Mouse (Mus musculus) G1E (cell line): ENCODE measurements around the gene B4galt2. TPM values are rescaled to one million over a fixed set of nuclear protein-coding genes. Genes with fewer than 3 reads are reported as not detected.

Experiments
- ATAC-seq: 2 replicates; pipeline ENCODE4 v1.8.0; 2016; ENCODE audit warnings: mild to moderate bottlenecking; ENCODE audit not compliant: insufficient number of reproducible peaks, poor library complexity, low FRiP score, severe bottlenecking; ENCODE audit errors: extremely low read depth
- DNase-seq: peaks from one replicate; pipeline ENCODE4 v3.0.0; 2012; ENCODE audit warnings: low spot score
- H3K27me3 ChIP-seq: 2 replicates; pipeline ENCODE4 v1.6.1; 2012; ENCODE audit warnings: mild to moderate bottlenecking, low read length, inconsistent platforms; ENCODE audit not compliant: insufficient read depth
- H3K36me3 ChIP-seq: replicated peaks from 2 replicates; pipeline ENCODE3; 2012; ENCODE audit warnings: mild to moderate bottlenecking, inconsistent platforms
- H3K4me1 ChIP-seq: 2 replicates; pipeline ENCODE4 v1.6.1; 2012; ENCODE audit warnings: low read depth, low read length, inconsistent platforms, mixed read lengths; ENCODE audit not compliant: insufficient read depth
- H3K4me3 ChIP-seq: 2 replicates; pipeline ENCODE4 v1.5.1; 2012; ENCODE audit warnings: low read depth, mild to moderate bottlenecking, inconsistent platforms, low read length, moderate library complexity, mixed read lengths
- H3K9me3 ChIP-seq: replicated peaks from 2 replicates; pipeline ENCODE4 v1.6.1; 2012; ENCODE audit warnings: inconsistent platforms
- CTCF ChIP-seq: IDR thresholded peaks from 2 replicates; pipeline ENCODE4 v1.5.1; 2012; ENCODE audit warnings: low read depth, low read length, inconsistent platforms, mixed read lengths
- GATA1 ChIP-seq: IDR thresholded peaks from 2 replicates; pipeline ENCODE4 v1.6.1; 2012; ENCODE audit warnings: borderline replicate concordance, low read length, inconsistent platforms, mixed read lengths
- GATA2 ChIP-seq: IDR thresholded peaks from 2 replicates; pipeline ENCODE4 v1.6.1; 2012; ENCODE audit warnings: low read depth, low read length, inconsistent platforms, borderline replicate concordance
- POLR2AphosphoS5 ChIP-seq: IDR thresholded peaks from 2 replicates; pipeline ENCODE4 v1.6.1; 2012; ENCODE audit warnings: low read depth, low read length, inconsistent platforms; ENCODE audit not compliant: insufficient replicate concordance
- TAL1 ChIP-seq: conservative IDR thresholded peaks from 2 replicates; pipeline ENCODE4 v1.6.1; 2012; ENCODE audit warnings: low read depth, low read length, inconsistent platforms, mixed read lengths
- polyA plus RNA-seq: library from polyadenylated mRNA; stranded (reverse); fragments of >175 nt; gene quantifications from 2 replicates; pipeline ENCODE4 v1.2.3, GENCODE M21; 2012
- total RNA-seq, 2 experiments: library from RNA; stranded (forward) in 1 of 2; stranded (reverse) in 1 of 2; fragments of 200-1000 nt in 1 of 2; fragments of >200 nt in 1 of 2; fragmentation: Nextera tagmentation in 1 of 2; gene quantifications; 2 replicates each; pipeline ENCODE4 v1.2.3; 2014 to 2017

B4galt2 gene
- total and polyA plus RNA-seq, 3 experiments, result 0.11 to 0.33 TPM; not detected in 1

DNA sequence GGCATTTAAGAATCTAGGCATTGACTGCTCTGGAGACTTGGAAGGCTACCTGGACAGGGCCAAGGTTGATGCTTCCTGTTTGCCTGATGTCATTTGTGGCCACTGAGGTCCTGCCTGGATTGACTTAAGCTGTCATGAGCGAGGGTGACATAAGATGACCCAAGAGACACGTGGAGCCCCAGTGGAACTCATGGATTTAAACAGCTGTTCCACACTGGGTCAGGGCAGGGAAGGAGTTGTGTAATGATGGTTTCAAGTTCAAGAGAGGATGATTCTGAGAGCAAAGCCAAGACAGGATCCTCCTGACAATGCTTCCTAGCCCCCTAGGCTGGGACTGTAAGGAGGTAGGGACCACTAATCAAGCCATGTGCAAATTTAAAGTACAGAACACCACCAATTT is 51.8 kb downstream of the B4galt2 start:
- Histone ChIP-seq H3K4me1 (peaks cover 77% of the 10 kb centered on the region), H3K4me3 (peak overlapping the region; percentile 62; the same call in 1 of the 2 replicates), H3K36me3 (no peaks in the 10 kb centered on the region), H3K9me3 (no peaks in the 10 kb centered on the region), H3K27me3 (peaks cover 34% of the 10 kb centered on the region)
- DNase-seq (no peak), ATAC-seq (no peak)
- TF ChIP-seq TAL1 (0 out of 2 replicates have a peak, but pooled peaks have one; percentile 2), CTCF (no peak)

DNA sequence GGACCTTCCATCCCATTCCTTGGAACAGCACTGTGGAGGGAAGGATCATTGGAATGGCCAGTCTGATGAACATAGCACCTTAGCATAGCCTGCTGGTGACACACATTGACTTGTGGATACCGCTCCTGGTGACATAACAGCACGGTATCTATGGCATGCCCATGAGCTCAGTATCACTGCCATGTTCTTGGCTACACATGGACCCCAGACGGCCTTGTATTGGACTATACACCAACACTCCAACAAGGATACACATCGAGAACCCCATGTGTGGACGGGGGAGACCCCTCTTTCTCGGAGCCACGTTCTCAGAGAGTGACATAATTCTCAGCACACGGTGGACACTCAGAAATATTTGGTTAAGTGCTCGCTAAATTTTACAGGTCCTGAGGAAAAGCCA is 52.5 kb downstream of the B4galt2 start:
- DNase-seq (no peak), ATAC-seq (no peak)
- TF ChIP-seq POLR2AphosphoS5 (no peak), GATA2 (no peak), GATA1 (no peak), CTCF (no peak), TAL1 (no peak)
- Histone ChIP-seq H3K9me3 (no peaks in the 10 kb centered on the region), H3K4me1 (peaks cover 71% of the 10 kb centered on the region), H3K4me3 (peak overlapping the region; percentile 25; the same call in 1 of the 2 replicates), H3K36me3 (no peaks in the 10 kb centered on the region), H3K27me3 (peaks cover 39% of the 10 kb centered on the region)

- ATAC-seq (peak; percentile 89), DNase-seq (peak; percentile 97)
- no peaks in the 10 kb centered on the region for H3K9me3 ChIP-seq
- H3K4me3 ChIP-seq, result peak overlapping the region; percentile 65; the same call in 1 of the 2 replicates
- H3K27me3 ChIP-seq, result peaks cover 45% of the 10 kb centered on the region
- H3K36me3 ChIP-seq, result no peaks in the 10 kb centered on the region
- peaks cover 65% of the 10 kb centered on the region for H3K4me1 ChIP-seq
- TF ChIP-seq GATA1 (no peak), TAL1 (peak; percentile 91)
Measured at GRCm38 (mm10) chr4:117830124-117830551, 53.1 kb downstream of the B4galt2 start.

GRCm38 (mm10) chr4:117829260-117830123 is 53.8 kb downstream of the B4galt2 start:
- Histone ChIP-seq H3K27me3 (peaks cover 48% of the 10 kb centered on the region), H3K4me1 (peaks cover 58% of the 10 kb centered on the region), H3K36me3 (no peaks in the 10 kb centered on the region), H3K4me3 (peak overlapping the region; percentile 65; the same call in 1 of the 2 replicates), H3K9me3 (no peaks in the 10 kb centered on the region)
- ATAC-seq, result no peak
- DNase-seq, result no peak
- TF ChIP-seq TAL1 (no peak), CTCF (peak; percentile 80)

GRCm38 (mm10) chr4:117828572-117829145 is 54.6 kb downstream of the B4galt2 start:
- peaks cover 50% of the 10 kb centered on the region for H3K4me1 ChIP-seq
- no peak for ATAC-seq
- no peak overlapping the region for H3K4me3 ChIP-seq
- H3K36me3 ChIP-seq, result no peaks in the 10 kb centered on the region
- DNase-seq, result no peak
- H3K27me3 ChIP-seq, result peaks cover 52% of the 10 kb centered on the region
- no peaks in the 10 kb centered on the region for H3K9me3 ChIP-seq
- no peak for TF ChIP-seq GATA2

Other genes with a start within 250 kb of the B4galt2 start
- 27.6 and 29.9 TPM in 2 replicates for gene Dmap1, start 201.2 kb downstream of the B4galt2 start, total RNA-seq (2014; fragmentation: Nextera tagmentation)
- gene Dmap1, start 201.2 kb downstream of the B4galt2 start, total RNA-seq (2017), result 28.8 and 33.7 TPM in 2 replicates
- gene Dmap1, start 201.2 kb downstream of the B4galt2 start, polyA plus RNA-seq, result 30.0 and 42.5 TPM in 2 replicates
- gene Gm12845, start 159.1 kb downstream of the B4galt2 start, total RNA-seq (2014; fragmentation: Nextera tagmentation), result not detected in 2 replicates
- gene Gm12845, start 159.1 kb downstream of the B4galt2 start, total RNA-seq (2017), result 0.11 TPM in 1 of 2 replicates, not detected in the other
- gene Gm12845, start 159.1 kb downstream of the B4galt2 start, polyA plus RNA-seq, result not detected in 2 replicates
- gene Klf17, start 117.8 kb downstream of the B4galt2 start, total RNA-seq (2014; fragmentation: Nextera tagmentation), result not detected in 2 replicates
- 0.12 TPM in 1 of 2 replicates, not detected in the other for gene Klf17, start 117.8 kb downstream of the B4galt2 start, total RNA-seq (2017)
- not detected in 2 replicates for gene Klf17, start 117.8 kb downstream of the B4galt2 start, polyA plus RNA-seq
- 3.3 and 34.8 TPM in 2 replicates for gene Slc6a9, start 49.0 kb downstream of the B4galt2 start, total RNA-seq (2014; fragmentation: Nextera tagmentation)
- gene Slc6a9, start 49.0 kb downstream of the B4galt2 start, total RNA-seq (2017), result 0.70 and 1.3 TPM in 2 replicates
- 4.4 and 4.6 TPM in 2 replicates for gene Slc6a9, start 49.0 kb downstream of the B4galt2 start, polyA plus RNA-seq
- gene Ccdc24, start 10.9 kb downstream of the B4galt2 start, total RNA-seq (2014; fragmentation: Nextera tagmentation), result not detected in 2 replicates
- gene Ccdc24, start 10.9 kb downstream of the B4galt2 start, total RNA-seq (2017), result 0.52 TPM in 1 of 2 replicates, not detected in the other
- not detected in 2 replicates for gene Ccdc24, start 10.9 kb downstream of the B4galt2 start, polyA plus RNA-seq
- 247 and 294 TPM in 2 replicates for gene Atp6v0b, start 3.8 kb upstream of the B4galt2 start, total RNA-seq (2014; fragmentation: Nextera tagmentation)
- 219 and 225 TPM in 2 replicates for gene Atp6v0b, start 3.8 kb upstream of the B4galt2 start, total RNA-seq (2017)
- gene Atp6v0b, start 3.8 kb upstream of the B4galt2 start, polyA plus RNA-seq, result 181 and 297 TPM in 2 replicates
- 8.4 and 10.0 TPM in 2 replicates for gene Dph2, start 8.5 kb upstream of the B4galt2 start, total RNA-seq (2014; fragmentation: Nextera tagmentation)
- 11.3 and 12.4 TPM in 2 replicates for gene Dph2, start 8.5 kb upstream of the B4galt2 start, total RNA-seq (2017)
- gene Dph2, start 8.5 kb upstream of the B4galt2 start, polyA plus RNA-seq, result 18.8 and 19.4 TPM in 2 replicates
- gene Ipo13, start 31.5 kb upstream of the B4galt2 start, total RNA-seq (2014; fragmentation: Nextera tagmentation), result 17.9 and 25.1 TPM in 2 replicates
- gene Ipo13, start 31.5 kb upstream of the B4galt2 start, total RNA-seq (2017), result 7.5 and 8.9 TPM in 2 replicates
- 14.3 and 18.8 TPM in 2 replicates for gene Ipo13, start 31.5 kb upstream of the B4galt2 start, polyA plus RNA-seq
- gene Artn, start 46.3 kb upstream of the B4galt2 start, total RNA-seq (2014; fragmentation: Nextera tagmentation), result not detected in 2 replicates
- 0.11 TPM in 1 of 2 replicates, not detected in the other for gene Artn, start 46.3 kb upstream of the B4galt2 start, total RNA-seq (2017)
- gene Artn, start 46.3 kb upstream of the B4galt2 start, polyA plus RNA-seq, result not detected in 2 replicates